Mouse (Mus musculus): ENCODE results near the gene Sgms1. TPM values are rescaled to one million over a fixed set of nuclear protein-coding genes. Genes with fewer than 3 reads are reported as not detected.

The Sgms1 gene
- total RNA-seq, 2 experiments from 2014 or later: 84.4 to 112 TPM

DNA sequence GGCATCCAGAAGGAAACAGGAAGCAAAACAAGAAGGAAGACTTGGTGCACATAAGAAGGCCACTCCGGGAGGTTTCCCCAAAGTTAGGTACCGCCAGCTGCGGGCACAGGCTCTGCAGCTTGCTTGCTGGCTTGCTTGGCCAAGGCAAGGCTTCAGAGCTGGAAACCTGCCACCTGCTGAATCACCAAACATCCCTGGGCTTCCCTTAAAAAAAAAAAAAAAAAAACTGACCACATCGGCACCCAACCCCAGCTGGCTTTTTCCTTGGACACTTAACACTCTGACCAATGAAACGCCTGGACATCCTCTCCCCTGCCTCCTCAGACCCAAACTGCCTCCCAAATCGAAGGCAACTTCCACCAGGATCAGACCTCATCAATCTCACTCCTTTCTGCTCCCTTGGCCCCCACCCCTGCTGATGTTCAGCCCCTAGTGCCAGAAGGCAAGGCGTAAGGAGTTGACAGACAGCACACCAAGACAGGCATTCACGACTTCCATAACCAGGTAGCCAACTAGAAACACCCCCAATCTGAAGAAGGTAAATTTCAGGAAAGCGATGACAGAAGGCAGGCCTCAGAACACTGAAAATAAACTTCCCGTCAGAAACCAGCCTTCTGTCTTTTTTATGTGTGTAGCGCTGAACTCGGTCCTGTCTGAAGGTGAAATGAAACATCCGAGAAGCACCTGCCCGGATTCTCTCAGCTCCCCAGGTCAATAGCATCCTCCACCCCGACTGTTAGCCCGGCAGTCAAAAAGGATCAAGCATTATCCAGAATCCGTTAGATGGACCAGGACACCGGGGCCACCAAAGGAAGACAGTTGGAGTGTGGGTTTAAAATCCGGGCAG, 2.7 kb downstream of the Sgms1 start:
- no peak for ATAC-seq (replicated peaks; ENCODE audit: low FRiP score, poor library complexity, severe bottlenecking)

DNA sequence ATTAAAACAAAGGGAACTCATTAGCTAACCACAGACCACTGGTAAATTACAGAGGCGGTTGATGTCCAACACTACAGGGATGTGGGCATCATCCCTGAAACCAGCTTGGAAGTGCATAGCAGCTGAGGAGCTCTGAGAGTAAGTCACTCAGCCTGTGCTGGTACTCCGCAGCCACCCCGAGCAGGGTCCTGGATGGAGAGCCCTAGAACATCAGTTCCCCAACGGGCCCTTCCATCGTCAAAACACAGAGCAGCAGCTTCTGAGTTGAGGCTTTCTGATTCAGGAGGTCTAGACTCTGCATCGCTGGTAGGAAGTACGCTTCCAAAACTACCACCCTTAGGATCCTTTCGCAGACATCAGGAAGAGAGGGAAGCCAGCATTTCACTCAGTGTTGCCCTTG, 5.8 kb downstream of the Sgms1 start:
- ATAC-seq (replicated peaks; ENCODE audit: low FRiP score, poor library complexity, severe bottlenecking): no peak

DNA sequence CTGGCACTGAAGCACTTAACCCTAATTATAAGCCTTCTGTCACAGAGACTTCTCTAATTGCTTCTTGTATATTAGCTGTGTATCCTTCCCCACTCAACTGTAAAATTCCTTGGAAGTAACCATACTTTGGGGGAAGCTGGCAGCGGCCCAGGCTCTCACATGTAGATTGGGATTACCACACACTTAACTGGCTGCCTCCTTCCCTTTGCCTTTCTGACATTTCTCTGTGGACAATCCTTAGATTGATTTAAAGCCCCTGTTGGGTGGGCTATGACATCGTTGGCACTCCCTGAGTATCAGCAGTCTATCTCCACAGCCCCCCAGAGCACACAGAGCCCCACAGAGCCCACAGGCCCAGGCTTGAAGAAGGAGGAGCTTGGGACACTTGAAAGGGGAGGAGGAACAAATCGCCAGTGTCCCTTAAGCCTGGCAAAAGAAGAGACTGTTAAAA, 8.0 kb downstream of the Sgms1 start:
- no peak for ATAC-seq (replicated peaks; ENCODE audit: low FRiP score, poor library complexity, severe bottlenecking)

DNA sequence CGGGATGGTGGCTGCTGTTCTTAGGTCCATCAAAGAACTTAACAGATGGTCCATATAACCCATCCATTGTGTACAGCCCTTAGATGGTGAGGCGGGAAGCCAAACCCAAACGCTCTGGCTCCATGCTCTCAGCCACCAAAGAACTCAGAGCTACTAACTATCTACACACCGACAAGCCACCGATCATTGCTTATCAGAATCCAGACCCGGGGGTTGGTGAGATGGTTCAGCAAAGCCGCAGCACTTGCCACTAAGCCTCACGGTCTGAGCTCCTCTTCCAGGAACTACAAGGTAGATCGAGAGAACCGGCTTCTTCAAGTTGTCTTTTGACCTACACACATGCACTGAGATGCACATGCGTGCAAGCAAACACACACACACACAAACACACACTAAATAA, 8.8 kb downstream of the Sgms1 start:
- ATAC-seq (replicated peaks; ENCODE audit: low FRiP score, poor library complexity, severe bottlenecking): no peak

DNA sequence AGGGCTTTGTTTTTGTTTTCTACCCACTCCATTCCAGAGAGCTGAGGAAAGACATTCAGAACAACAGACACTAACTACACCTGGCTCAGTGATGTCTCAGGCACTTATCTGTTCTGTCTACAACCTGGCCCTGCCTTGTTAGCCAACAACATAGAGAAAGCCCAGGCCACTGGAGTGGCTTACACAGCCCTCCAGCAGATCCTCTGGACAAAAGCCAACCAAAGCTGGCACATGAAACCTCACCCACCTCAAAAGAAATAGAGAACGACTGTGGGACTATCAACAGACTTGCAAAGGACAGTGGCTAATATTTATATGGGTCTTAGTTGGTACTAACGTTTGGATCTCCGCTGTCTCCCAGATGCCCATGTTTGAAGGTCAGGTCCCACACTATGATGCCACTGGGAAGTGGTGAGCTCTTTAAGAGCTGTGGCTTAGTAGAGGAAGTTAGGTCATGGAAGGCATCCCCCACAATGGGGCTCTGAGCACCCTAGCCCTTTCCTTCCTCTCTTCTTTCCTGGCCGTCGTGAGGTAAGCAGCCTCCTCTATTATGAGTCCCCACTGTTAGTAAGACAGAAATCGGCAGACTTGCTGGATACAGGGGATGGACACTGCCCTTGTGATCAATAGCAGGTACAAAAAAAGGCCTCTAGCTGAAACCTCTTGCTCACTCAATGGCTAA, 10.1 kb downstream of the Sgms1 start:
- no peak for ATAC-seq (replicated peaks; ENCODE audit: low FRiP score, poor library complexity, severe bottlenecking)

DNA sequence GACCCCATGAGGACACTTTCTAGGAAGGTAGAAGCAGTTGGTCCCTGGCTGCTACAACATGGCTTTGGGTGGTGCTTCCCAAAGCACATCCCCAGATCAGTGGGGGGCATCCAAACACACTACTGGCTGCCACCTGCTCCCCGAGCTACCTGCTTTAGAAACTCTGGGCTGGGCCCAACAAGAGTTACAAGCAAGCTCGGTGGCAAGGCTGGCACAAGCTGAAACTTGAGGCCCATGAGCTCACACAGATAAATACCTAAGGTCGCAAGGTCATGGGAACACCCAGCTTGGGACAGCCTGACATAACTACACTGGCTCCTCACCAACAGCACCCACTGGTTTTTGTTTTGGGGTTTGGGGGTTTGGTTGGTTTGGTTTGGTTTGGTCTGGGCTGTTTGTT, 10.9 kb downstream of the Sgms1 start:
- ATAC-seq (replicated peaks; ENCODE audit: low FRiP score, poor library complexity, severe bottlenecking): no peak

DNA sequence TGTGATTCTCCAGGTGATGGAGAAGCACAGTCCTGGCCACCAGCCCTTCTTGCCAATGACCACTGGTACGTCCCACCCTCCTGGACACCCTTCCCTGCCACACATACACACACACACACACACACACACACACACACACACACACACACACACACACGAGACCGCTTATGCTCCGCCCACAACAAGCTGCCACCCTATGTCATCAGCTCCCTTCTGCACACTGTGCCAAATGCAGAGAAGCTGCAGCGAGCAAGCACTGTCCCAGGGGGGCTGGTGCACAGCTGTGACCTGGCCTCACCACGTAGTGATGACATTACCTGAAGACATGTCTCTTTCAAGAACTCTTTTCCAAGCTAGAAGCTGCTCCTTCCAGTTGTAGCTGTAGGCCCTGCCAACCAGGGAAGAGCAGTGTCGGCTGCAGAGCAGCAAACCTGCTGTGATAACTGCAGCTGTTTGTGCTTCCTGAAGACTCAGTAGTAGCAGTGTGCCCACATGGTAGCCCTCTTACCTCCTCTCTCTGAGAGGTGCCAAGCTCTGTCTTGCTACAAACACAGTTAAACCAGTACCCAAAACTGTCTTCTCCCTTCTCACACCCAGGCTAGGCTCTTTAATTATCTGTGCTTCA, 11.7 kb downstream of the Sgms1 start:
- no peak for ATAC-seq (replicated peaks; ENCODE audit: low FRiP score, poor library complexity, severe bottlenecking)

DNA sequence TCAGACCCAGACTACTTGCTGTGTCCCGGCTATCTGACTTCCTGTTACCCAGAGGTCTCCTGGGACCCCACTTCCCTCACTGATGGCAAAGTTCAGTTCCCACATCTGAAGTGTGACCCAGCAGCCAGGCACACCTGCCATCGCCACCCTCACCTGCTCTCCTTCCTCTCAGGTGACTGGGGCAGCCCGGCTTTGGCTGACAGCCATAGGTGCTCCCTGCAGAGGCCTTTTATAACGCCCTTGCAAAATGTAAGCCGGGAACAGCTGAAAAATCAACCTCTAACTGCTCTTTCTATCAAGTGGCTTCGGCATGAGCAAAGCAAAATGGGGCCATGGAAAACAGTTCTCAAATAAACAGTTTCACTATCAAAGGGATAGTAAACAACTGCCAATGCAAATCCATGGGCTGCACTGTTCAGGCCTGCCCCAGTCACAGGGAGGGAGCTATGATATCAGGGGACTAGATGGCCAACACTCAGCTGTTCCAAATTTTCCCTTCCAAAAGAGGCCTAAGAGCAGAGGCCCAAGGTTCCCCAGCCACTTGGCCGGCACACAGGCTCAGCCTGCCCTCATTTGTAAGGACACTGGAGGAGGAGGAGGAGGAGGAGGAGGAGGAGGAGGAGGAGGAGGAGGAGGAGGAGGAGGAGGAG, 12.5 kb downstream of the Sgms1 start:
- no peak for ATAC-seq (replicated peaks; ENCODE audit: low FRiP score, poor library complexity, severe bottlenecking)

DNA sequence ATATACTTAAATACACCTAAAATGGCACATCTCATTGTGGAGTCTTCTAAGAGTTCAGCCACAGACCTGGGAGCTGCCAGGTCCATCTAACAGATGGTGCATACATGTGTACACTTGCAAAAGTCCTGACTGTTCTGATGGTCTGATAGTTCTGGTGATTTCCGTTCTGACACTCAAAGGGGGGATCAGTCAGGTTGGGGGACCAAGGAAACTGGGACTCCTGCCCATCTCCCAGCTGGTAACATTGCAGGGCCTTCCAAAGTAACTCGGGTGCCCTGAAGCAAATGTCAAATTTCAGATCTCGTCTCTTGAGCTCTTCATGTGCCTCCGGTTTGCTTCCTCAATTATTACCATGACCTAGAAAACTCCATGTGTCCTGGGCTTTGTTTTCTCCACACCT, 13.5 kb downstream of the Sgms1 start:
- ATAC-seq (replicated peaks; ENCODE audit: low FRiP score, poor library complexity, severe bottlenecking): no peak

DNA sequence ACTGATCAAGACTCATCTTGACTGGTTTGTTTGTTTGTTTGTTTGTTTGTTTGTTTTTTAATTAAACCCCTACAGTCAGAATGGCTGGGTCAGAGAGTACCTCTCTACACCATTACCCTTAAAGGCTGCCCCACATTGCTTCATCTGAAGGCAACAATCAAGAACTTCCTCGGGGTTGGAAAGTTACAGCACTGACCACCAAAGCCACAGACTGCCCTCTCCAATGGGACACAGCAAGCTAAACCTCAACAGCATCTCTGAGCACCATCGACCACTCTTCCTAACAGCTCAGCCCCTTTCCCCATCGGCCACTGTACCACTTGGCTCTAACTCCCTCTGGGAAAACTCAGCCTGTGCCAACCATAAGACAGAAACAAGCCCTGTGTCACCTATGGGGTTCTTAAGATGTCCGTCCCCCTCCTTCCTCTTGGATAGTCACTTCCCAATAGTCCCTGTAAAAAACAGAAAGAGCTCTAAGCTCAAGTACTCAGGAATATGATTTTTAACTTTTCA, 14.0 kb downstream of the Sgms1 start:
- ATAC-seq (replicated peaks; ENCODE audit: low FRiP score, poor library complexity, severe bottlenecking): no peak

DNA sequence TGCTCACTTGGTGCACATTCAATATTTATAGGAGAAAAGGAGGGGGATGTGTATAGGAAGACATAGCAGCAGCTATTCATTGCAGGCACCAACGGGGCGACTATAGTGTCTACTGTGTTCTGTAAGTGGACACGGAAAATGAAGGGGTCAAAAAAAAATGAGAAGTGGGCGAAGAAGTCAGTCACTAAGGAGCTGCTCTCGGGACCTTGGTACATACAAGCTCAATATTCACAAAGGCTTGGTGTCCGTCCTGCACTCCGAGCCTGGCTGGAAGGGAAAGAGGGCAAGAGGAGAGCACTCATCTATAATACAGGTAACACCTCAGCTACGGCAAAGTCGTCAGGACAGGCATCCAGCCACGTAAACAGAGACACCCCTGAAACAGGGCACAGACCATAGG, 14.8 kb downstream of the Sgms1 start:
- ATAC-seq (replicated peaks; ENCODE audit: low FRiP score, poor library complexity, severe bottlenecking): no peak

DNA sequence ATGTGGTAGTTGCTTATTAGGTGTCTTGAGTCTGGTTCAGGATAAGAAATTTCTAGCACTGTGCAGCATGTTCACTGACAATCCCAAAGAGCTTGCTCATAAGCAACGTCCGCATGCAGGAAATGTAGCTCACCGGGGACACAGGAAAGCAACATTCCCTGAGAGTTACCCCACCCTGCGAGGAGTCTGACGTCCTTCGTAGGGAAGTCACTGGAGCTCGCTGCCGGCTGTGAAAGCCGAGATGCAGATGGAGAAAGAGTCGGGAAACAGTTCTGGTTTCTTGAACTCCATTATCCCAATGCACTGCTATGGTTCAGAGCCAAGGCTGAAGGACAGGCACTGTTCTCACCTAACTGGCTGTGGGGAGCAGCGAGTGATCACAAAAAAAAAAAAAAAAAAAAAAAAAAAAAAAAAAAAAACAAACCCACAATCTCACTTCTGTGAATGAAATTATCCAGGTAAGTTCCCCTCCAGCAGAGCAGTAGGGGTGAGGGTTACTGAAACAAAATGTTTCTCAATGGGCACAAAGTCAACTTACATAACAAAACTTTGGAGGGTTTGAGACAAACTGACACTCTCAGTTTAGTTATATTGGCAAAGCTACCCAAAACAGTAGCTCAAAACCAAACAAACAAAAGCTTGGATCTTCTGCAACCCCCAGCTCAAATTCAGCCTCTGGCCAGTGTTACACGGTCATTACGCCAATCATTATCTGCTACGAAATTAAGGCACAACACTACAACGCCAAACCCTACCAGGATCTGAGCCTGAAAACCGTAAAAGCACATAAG, 15.5 kb downstream of the Sgms1 start:
- no peak for ATAC-seq (replicated peaks; ENCODE audit: low FRiP score, poor library complexity, severe bottlenecking)

DNA sequence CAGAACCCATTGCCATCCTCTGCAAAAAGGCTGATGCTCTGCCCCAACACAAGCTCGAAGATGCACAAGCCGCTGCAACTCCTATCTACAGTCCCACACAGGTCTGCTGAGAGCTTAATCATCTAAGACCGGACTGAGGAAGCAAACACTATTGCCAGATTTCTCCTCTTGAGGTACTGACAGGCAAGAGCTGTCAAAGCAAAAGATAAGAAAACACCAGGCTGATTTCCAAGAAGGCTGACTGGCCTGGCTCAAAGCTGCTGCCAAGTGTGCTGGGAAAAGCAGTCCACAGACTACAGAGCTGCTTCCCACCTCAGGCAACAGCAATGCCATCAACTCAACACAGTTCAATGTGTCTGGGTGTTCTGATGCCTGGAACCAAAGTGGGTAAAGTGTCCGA, 17.1 kb downstream of the Sgms1 start:
- no peak for ATAC-seq (replicated peaks; ENCODE audit: low FRiP score, poor library complexity, severe bottlenecking)

DNA sequence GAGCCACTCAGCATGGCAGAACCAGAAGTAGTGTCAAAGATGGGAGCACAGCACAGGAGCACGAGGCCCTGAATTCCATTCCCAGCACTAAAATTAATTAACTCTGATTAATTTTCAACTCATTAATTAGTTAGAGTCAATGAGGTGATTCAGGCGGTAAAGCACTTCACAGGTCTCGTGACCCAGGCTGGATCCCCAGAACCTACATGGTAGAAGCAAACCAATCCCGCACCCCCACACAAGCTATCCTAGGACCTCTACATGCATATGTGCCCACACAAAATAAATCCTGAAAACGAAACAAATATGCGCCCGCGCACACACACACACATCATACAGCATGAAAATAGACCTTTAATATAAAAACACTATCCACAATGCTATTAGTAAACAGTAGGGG, 22.2 kb downstream of the Sgms1 start:
- no peak for ATAC-seq (replicated peaks; ENCODE audit: low FRiP score, poor library complexity, severe bottlenecking)

DNA sequence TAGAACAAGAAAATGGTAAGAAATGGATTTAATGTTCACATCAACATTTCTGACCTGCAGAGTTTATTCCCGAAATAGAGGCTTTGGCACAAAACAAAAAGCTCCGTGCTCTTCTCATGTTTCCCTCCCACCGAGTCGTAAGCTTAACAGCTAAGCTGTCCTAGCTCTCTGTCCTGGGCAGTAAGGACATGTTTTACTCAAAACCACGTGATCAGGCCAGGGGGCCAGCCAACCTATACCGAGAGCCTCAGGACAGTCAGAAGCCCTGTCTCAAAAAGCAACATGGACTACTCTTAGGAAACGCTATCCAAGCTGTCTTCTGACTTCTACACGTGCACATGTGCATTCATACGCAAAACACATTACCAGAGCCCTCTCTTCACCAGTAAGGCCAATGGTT, 23.1 kb downstream of the Sgms1 start:
- no peak for ATAC-seq (replicated peaks; ENCODE audit: low FRiP score, poor library complexity, severe bottlenecking)

DNA sequence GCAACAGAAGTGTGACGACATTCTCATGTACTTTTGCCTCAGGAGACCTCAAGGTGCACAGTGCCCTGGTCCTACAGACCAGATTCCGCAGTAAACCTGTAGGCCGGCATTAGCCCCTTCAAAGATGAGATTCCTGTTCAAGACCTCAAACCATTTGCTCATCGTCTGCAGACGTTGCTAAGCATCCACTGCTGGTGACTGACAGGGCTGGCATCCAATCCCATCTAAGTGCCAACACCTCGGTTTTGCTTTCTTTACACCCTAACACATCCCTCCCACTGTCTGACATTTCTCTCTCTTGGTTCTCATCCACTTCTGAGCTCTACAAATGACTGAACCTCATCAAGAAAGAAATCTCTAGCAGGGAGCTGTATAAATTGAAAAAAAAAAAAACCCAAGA, 24.4 kb downstream of the Sgms1 start:
- ATAC-seq (replicated peaks; ENCODE audit: low FRiP score, poor library complexity, severe bottlenecking): no peak

DNA sequence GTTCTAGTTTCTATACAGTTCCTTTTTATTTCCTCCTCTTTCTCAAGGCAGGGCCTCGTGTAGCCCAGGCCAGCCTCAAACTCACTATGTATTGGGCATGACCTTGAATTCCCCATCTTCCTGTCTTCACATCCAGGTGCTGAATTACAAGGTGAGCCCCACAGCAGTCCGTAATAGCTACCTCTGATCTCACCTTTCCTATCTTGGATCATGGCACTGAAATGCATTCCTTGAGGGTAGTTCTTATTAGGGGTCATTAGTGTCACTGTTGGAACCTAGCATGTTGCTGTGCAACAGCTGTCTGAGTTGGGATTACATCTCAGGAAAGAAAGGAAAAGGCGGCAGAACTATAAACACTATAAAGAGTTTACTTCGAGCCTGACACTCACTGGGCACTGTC, 25.9 kb downstream of the Sgms1 start:
- ATAC-seq (replicated peaks; ENCODE audit: low FRiP score, poor library complexity, severe bottlenecking): no peak

DNA sequence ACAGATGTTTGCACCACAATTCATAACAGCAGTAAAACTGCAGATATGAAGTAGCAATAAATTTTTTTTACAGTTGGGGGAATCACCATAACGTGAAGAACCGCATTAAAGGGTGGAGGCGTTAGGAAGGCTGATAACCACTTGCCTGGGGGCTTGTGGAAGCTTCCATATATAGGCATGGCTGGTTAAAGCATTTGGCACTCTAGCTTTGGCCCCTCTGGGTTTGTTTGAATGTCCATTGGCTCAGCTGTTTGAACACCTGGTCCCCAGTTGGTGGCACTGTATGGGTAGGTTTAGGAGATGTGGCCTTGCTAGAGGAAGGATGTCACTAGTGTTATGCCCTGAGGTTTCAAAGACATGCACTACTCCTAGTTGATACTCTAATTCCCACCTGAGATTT, 27.0 kb downstream of the Sgms1 start:
- no peak for ATAC-seq (replicated peaks; ENCODE audit: low FRiP score, poor library complexity, severe bottlenecking)

DNA sequence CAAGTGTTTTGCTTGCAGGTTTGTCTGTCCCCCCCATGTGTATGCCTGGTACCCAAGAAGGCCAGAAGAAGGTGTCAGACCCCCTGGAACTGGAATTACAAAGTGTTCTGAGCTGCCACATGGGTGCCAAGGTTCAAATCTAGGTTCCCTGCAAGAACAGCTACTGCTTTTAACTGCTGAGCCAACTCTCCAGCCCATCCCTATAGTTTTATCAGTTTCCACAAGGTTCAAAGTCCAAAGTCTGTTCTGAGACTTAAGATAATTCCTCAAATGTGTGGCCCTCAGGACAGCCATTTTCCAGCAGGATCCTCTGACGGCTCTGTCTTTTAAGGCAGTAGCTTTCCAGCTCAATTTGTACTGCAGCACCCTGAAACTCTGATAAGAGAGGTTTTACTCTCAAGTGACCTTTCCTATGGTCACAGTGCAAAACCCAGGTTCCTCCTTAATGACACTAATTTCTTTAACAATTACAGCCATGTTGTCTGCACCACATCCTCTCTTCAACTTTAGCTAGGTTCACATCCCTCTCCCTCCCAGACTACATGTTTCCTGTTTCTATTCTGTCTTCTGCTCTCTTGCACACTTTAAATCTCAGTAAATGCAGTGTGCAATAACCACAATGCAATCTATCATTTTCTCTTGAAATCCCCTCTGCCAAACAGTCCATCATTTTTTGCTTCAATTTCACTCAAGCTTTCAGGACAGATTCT, 28.4 kb downstream of the Sgms1 start:
- no peak for ATAC-seq (replicated peaks; ENCODE audit: low FRiP score, poor library complexity, severe bottlenecking)

Measured in erythroblast, adult 5-6 weeks (primary cell).